ENCODE assay signal across 25 mouse cellular contexts in the genomic region with DNA sequence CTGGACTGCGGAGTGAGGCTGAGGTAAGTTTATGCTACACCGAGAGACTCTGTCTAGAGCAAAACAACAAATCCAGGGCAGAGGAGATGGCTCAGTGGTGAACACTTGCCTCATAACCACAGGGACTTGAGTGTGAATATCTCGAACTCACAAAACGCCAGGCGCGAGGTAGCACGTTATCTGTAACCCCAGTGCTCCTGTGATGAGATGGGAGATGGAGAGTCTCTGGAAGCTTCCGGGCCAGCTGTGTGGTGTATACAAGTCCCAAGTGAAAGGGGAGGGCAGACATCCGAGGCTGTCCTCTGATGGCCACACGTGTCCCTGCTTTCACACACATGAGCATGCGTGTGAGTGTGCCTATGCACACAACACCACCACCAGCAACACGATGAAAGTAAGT. TPM values are rescaled to one million over a fixed set of nuclear protein-coding genes. Genes with fewer than 3 reads are reported as not detected.
A peak's percentile ranks its signal among the peaks of the same experiment; 100 is the strongest.
DNase-seq lines count a peak whose midpoint lies in the region; ATAC-seq and TF ChIP-seq lines count a peak whose summit lies in the region.
"Had no signal": no experiment of that assay in that cellular context is flagged by ENCODE, and none has a peak within 500 bp of the region (broad histone marks: within the 10 kb centered on the region; RNA-seq: fewer than 3 reads in every experiment).

No protein-coding gene starts in this region.

- no peak overlapping the region for H3K9ac ChIP-seq in liver, embryonic 13.5 days
- no peak overlapping the region for H3K9ac ChIP-seq in stomach, postnatal 0 days (ENCODE audit: low read length)
- no peak overlapping the region for H3K9ac ChIP-seq in neural tube, embryonic 15.5 days (replicated peaks)
- H3K9ac ChIP-seq: hindbrain, embryonic 12.5 days had no signal

- 63% methylated on average over 12 of the region's 12 CpGs for WGBS in liver, embryonic 13.5 days (ENCODE audit: insufficient replicate concordance)
- WGBS in stomach, postnatal 0 days = 88% methylated on average over 12 of the region's 12 CpGs
- WGBS in neural tube, embryonic 15.5 days = 90% methylated on average over 12 of the region's 12 CpGs

- no peaks in the 10 kb centered on the region for H3K9me3 ChIP-seq in erythroblast, embryonic 14.5 days (ENCODE audit: control insufficient read depth, low read length)
- H3K9me3 ChIP-seq in liver, embryonic 13.5 days (replicated peaks) = no peaks in the 10 kb centered on the region
- no peaks in the 10 kb centered on the region for H3K9me3 ChIP-seq in stomach, postnatal 0 days (ENCODE audit: control insufficient read depth, low read length)
- no peaks in the 10 kb centered on the region for H3K9me3 ChIP-seq in neural tube, embryonic 15.5 days (replicated peaks)
- H3K9me3 ChIP-seq: hindbrain, embryonic 12.5 days; limb, embryonic 10.5 days had no signal

- H3K27ac ChIP-seq in layer of hippocampus, adult 2 months = peak overlapping the region; percentile 80
- H3K27ac ChIP-seq in liver, embryonic 13.5 days = peak overlapping the region; percentile 24; the same call in 1 of the 2 replicates
- no peak overlapping the region for H3K27ac ChIP-seq in stomach, postnatal 0 days (replicated peaks)
- H3K27ac ChIP-seq in neural tube, embryonic 15.5 days (replicated peaks) = no peak overlapping the region
- H3K27ac ChIP-seq: hindbrain, embryonic 12.5 days; macrophage had no signal

- no peaks in the 10 kb centered on the region for H3K27me3 ChIP-seq in erythroblast, embryonic 14.5 days (ENCODE audit: control insufficient read depth)
- peaks cover 5% of the 10 kb centered on the region for H3K27me3 ChIP-seq in liver, embryonic 13.5 days
- no peaks in the 10 kb centered on the region for H3K27me3 ChIP-seq in stomach, postnatal 0 days (ENCODE audit: control insufficient read depth, insufficient read depth, low read length)
- H3K27me3 ChIP-seq in neural tube, embryonic 15.5 days (replicated peaks) = no peaks in the 10 kb centered on the region
- H3K27me3 ChIP-seq: hindbrain, embryonic 12.5 days had no signal

- H3K4me1 ChIP-seq in erythroblast, embryonic 14.5 days (ENCODE audit: control insufficient read depth) = peaks cover 62% of the 10 kb centered on the region
- peaks cover 59% of the 10 kb centered on the region for H3K4me1 ChIP-seq in liver, embryonic 13.5 days (replicated peaks)
- H3K4me1 ChIP-seq in stomach, postnatal 0 days (replicated peaks; ENCODE audit: control insufficient read depth, insufficient read depth) = 0 out of 2 replicates have a peak, but pooled peaks cover 3% of the 10 kb centered on the region
- peaks cover 14% of the 10 kb centered on the region for H3K4me1 ChIP-seq in neural tube, embryonic 15.5 days

- no peak for TF ChIP-seq EP300 in stomach, postnatal 0 days (optimal IDR thresholded peaks at IDR 0.05)

- no peak for DNase-seq in layer of hippocampus, adult 2 months (ENCODE audit: low spot score in 2 of 2)
- DNase-seq in layer of hippocampus, postnatal 36 days = no peak
- peak; percentile 49 for DNase-seq in liver, embryonic 13.5 days
- DNase-seq in stomach, postnatal 0 days (ENCODE audit: low spot score) = no peak
- no peak for DNase-seq in adrenal gland, adult 8-10 months
- DNase-seq: adrenal gland, postnatal 36 days; gastrocnemius, postnatal 25 days; kidney, adult 2 months; kidney, postnatal 10 days; right cerebral cortex, postnatal 14 days; spleen, adult 18-20 months had no signal

- ATAC-seq in erythroblast, adult 5-6 weeks (replicated peaks; ENCODE audit: low FRiP score, poor library complexity, severe bottlenecking) = no peak
- ATAC-seq in liver, embryonic 13.5 days (ENCODE audit: low read depth) = peak; percentile 55
- ATAC-seq in stomach, postnatal 0 days (ENCODE audit: low FRiP score, low TSS enrichment) = no peak
- no peak for ATAC-seq in neural tube, embryonic 15.5 days (ENCODE audit: low FRiP score)
- ATAC-seq: forebrain, embryonic 16.5 days; lung, postnatal 0 days had no signal

- no peak for TF ChIP-seq CTCF in layer of hippocampus, adult 2 months (conservative IDR thresholded peaks at IDR 0.05)
- no peak for TF ChIP-seq CTCF in stomach, postnatal 0 days (IDR thresholded peaks at IDR 0.05; ENCODE audit: low read depth)

- H3K4me3 ChIP-seq in erythroblast, embryonic 14.5 days (replicated peaks) = peak overlapping the region; percentile 3
- H3K4me3 ChIP-seq in layer of hippocampus, adult 2 months = no peak overlapping the region
- no peak overlapping the region for H3K4me3 ChIP-seq in liver, embryonic 13.5 days (replicated peaks)
- no peak overlapping the region for H3K4me3 ChIP-seq in stomach, postnatal 0 days (ENCODE audit: low read depth, low read length)
- H3K4me3 ChIP-seq in neural tube, embryonic 15.5 days (replicated peaks) = no peak overlapping the region
- H3K4me3 ChIP-seq: hindbrain, embryonic 12.5 days; limb, embryonic 10.5 days had no signal

- no peak overlapping the region for H3K4me2 ChIP-seq in liver, embryonic 13.5 days
- H3K4me2 ChIP-seq in stomach, postnatal 0 days (replicated peaks; ENCODE audit: low read depth) = no peak overlapping the region
- H3K4me2 ChIP-seq in neural tube, embryonic 15.5 days = no peak overlapping the region
- H3K4me2 ChIP-seq: hindbrain, embryonic 12.5 days; midbrain, embryonic 11.5 days had no signal

- no peaks in the 10 kb centered on the region for H3K36me3 ChIP-seq in erythroblast, embryonic 14.5 days (ENCODE audit: control insufficient read depth)
- no peaks in the 10 kb centered on the region for H3K36me3 ChIP-seq in liver, embryonic 13.5 days
- H3K36me3 ChIP-seq in stomach, postnatal 0 days (ENCODE audit: control insufficient read depth, insufficient read depth, low read length) = no peaks in the 10 kb centered on the region
- H3K36me3 ChIP-seq in neural tube, embryonic 15.5 days = no peaks in the 10 kb centered on the region
- H3K36me3 ChIP-seq: hindbrain, embryonic 12.5 days had no signal

RNA-seq across cellular contexts. Expression of gene Wfikkn2, which starts 11.4 kb away (rescaled TPM):
- 0.01 TPM in 1 of 2 replicates, not detected in the other for polyA plus RNA-seq in erythroblast, embryonic 14.5 days (2012)
- total RNA-seq in erythroblast, adult 5-6 weeks (2015; ENCODE audit: low replicate concordance) = not detected in 2 replicates
- total RNA-seq in erythroblast, adult 5-6 weeks (2017; ENCODE audit: low replicate concordance) = not detected in 2 replicates
- under 1 TPM; 0.49 to 0.72 TPM for total RNA-seq in layer of hippocampus, adult 2 months (2021)
- under 1 TPM; 0.25 to 0.61 TPM for total RNA-seq in layer of hippocampus, postnatal 36 days (2021)
- 0.22 and 0.23 TPM in 2 replicates for polyA plus RNA-seq in liver, embryonic 13.5 days (2015; fragmentation: Nextera tagmentation; extraction: Ambion mirVana)
- 1.4 and 1.9 TPM in 2 replicates for polyA plus RNA-seq in stomach, postnatal 0 days (2015; fragmentation: Nextera tagmentation; extraction: Ambion mirVana)
- 1 to 10 TPM in 2 of 4 experiments, under 1 TPM in 2; 0.26 to 2.2 (median 0.97) TPM for total RNA-seq in adrenal gland, adult 8-10 months (2022)
- polyA plus RNA-seq in neural tube, embryonic 15.5 days (2015; fragmentation: Nextera tagmentation; extraction: Ambion mirVana) = 3.2 and 5.5 TPM in 2 replicates
- polyA plus RNA-seq: macrophage had no signal

RNA-seq across cellular contexts. Expression of gene Tob1, which starts 23.1 kb away (rescaled TPM):
- 1.2 and 1.3 TPM in 2 replicates for polyA plus RNA-seq in erythroblast, embryonic 14.5 days (2012)
- 3.5 and 6.1 TPM in 2 replicates for total RNA-seq in erythroblast, adult 5-6 weeks (2015; ENCODE audit: low replicate concordance)
- 5.3 and 7.5 TPM in 2 replicates for total RNA-seq in erythroblast, adult 5-6 weeks (2017; ENCODE audit: low replicate concordance)
- total RNA-seq in layer of hippocampus, adult 2 months (2021) = 10 to 100 TPM; 36.6 to 39.2 TPM
- 10 to 100 TPM; 37.5 to 37.7 TPM for total RNA-seq in layer of hippocampus, postnatal 36 days (2021)
- 9.5 and 12.4 TPM in 2 replicates for polyA plus RNA-seq in liver, embryonic 13.5 days (2015; fragmentation: Nextera tagmentation; extraction: Ambion mirVana)
- 71.1 and 74.1 TPM in 2 replicates for polyA plus RNA-seq in stomach, postnatal 0 days (2015; fragmentation: Nextera tagmentation; extraction: Ambion mirVana)
- total RNA-seq in adrenal gland, adult 8-10 months (2022) = 100 to 1,000 TPM; 162 to 301 (median 191) TPM
- polyA plus RNA-seq in neural tube, embryonic 15.5 days (2015; fragmentation: Nextera tagmentation; extraction: Ambion mirVana) = 28.3 and 31.4 TPM in 2 replicates

RNA-seq across cellular contexts. Expression of gene Gm21885, which starts 47.3 kb away (rescaled TPM):
- not detected in 2 replicates for polyA plus RNA-seq in erythroblast, embryonic 14.5 days (2012)
- total RNA-seq in erythroblast, adult 5-6 weeks (2015; ENCODE audit: low replicate concordance) = not detected in 2 replicates
- total RNA-seq in erythroblast, adult 5-6 weeks (2017; ENCODE audit: low replicate concordance) = not detected in 2 replicates
- not detected for total RNA-seq in layer of hippocampus, adult 2 months (2021)
- total RNA-seq in layer of hippocampus, postnatal 36 days (2021) = not detected
- polyA plus RNA-seq in liver, embryonic 13.5 days (2015; fragmentation: Nextera tagmentation; extraction: Ambion mirVana) = not detected in 2 replicates
- not detected in 2 replicates for polyA plus RNA-seq in stomach, postnatal 0 days (2015; fragmentation: Nextera tagmentation; extraction: Ambion mirVana)
- not detected for total RNA-seq in adrenal gland, adult 8-10 months (2022)
- polyA plus RNA-seq in neural tube, embryonic 15.5 days (2015; fragmentation: Nextera tagmentation; extraction: Ambion mirVana) = not detected in 2 replicates
- total RNA-seq: adrenal gland, postnatal 36 days; gastrocnemius, postnatal 25 days; layer of hippocampus, postnatal 14 days; liver, adult 2 months had no signal
- polyA plus RNA-seq: kidney, adult 2 months; limb, embryonic 10.5 days; lung, postnatal 0 days; macrophage; neural tube, embryonic 11.5 days; testis, adult 2 months; urinary bladder, adult 2 months had no signal

Comparison
In these comparisons a context has a peak if more than half of its experiments do, and no peak if none do; other contexts are left out.
1. H3K27ac ChIP-seq: peak in layer of hippocampus, adult 2 months (single experiment) and liver, embryonic 13.5 days (single experiment); none in stomach, postnatal 0 days (single experiment) and neural tube, embryonic 15.5 days (single experiment).
2. RNA of gene Tob1, which starts 23.1 kb away (total RNA-seq): 162 to 301 TPM in adrenal gland, adult 8-10 months, 36.6 to 39.2 TPM in layer of hippocampus, adult 2 months and 37.5 to 37.7 TPM in layer of hippocampus, postnatal 36 days; 3.5 to 7.5 TPM in erythroblast, adult 5-6 weeks; every median in the first group is over 4 times any median in the second.